Mouse (Mus musculus) small intestine, adult 2 months (tissue): ENCODE measurements at regions not wholly inside any gene's neighbourhood (a gene's known extent, or its start where the extent isn't known, plus 50 kb on each side); places are given as distances from the start of the nearest gene placed in this dataset.

Source experiments
- CTCF ChIP-seq: fragments of 200-500 bp; IDR thresholded peaks from 2 replicates; pipeline ENCODE4 v1.5.1; 2012; ENCODE audit warnings: low read depth, mild to moderate bottlenecking, control low read depth, inconsistent platforms, low read length, moderate library complexity, mixed read lengths; ENCODE audit not compliant: insufficient replicate concordance, insufficient read length; ENCODE audit errors: extremely low read depth
- POLR2A ChIP-seq: fragments of 200-500 bp; IDR thresholded peaks from 2 replicates; pipeline ENCODE4 v1.6.1; 2012; ENCODE audit warnings: low read depth, mild to moderate bottlenecking, control low read depth, inconsistent platforms, low read length, moderate library complexity

DNA sequence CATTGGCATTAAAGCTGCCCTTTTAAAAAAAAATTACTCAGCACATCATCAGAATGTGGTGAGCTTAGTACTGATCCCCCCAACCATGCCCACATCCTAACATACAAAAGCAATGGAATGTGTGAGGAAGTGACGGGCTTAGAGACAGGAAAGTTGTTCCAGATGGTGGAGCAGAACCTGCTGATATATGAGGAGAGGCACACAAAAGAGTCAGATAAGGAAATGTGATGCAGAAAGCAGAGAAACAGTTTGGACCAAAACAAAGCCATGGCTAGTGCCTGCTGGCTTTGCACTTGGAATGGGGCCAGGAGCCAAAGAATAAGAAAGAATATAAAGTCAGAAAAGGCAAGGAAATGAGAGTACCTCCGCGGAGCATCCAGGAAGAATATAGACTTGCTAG is 106.1 kb upstream of the Ptgfr start:
- TF ChIP-seq CTCF (no peak), POLR2A (no peak)
